Mouse (Mus musculus) hindbrain, embryonic 11.5 days (tissue): ENCODE results near the gene Sgpp1. TPM values are rescaled to one million over a fixed set of nuclear protein-coding genes. Genes with fewer than 3 reads are reported as not detected.
"Not testable (repeated sequence)": the region's sequence is repeated elsewhere in the genome, so short reads cannot be mapped to it uniquely, and the experiment has no call there.

Source experiments
- ATAC-seq: fragments of 200-750 bp; cut with Nextera tagmentation; 2 replicates; pipeline ENCODE4 v1.8.0; 2017; ENCODE audit warnings: mild to moderate bottlenecking, moderate TSS enrichment, moderate library complexity; ENCODE audit not compliant: low FRiP score
- DNase-seq: peaks from one replicate; pipeline ENCODE4 v3.0.0-alpha.2; 2015; ENCODE audit warnings: low spot score
- H3K27ac ChIP-seq: fragments of 300-500 bp; sonication (generic); 2 replicates; pipeline ENCODE4 v1.5.1; 2014; ENCODE audit warnings: mild to moderate bottlenecking, low read depth, low read length
- H3K27me3 ChIP-seq: fragments of 300-500 bp; sonication (generic); 2 replicates; pipeline ENCODE4 v1.6.1; 2014; ENCODE audit warnings: mild to moderate bottlenecking, low read length, moderate library complexity, mixed read lengths; ENCODE audit not compliant: control insufficient read depth, insufficient read depth
- H3K36me3 ChIP-seq: fragments of 300-500 bp; sonication (generic); 2 replicates; pipeline ENCODE4 v1.6.1; 2014; ENCODE audit warnings: mild to moderate bottlenecking, low read length, moderate library complexity, mixed read lengths; ENCODE audit not compliant: control insufficient read depth, insufficient read depth
- H3K4me1 ChIP-seq: fragments of 300-500 bp; sonication (generic); replicated peaks from 2 replicates; pipeline ENCODE4 v1.6.1; 2014; ENCODE audit warnings: low read length, mixed read lengths; ENCODE audit not compliant: control insufficient read depth, insufficient read depth
- H3K4me2 ChIP-seq: fragments of 300-500 bp; sonication (generic); replicated peaks from 2 replicates; pipeline ENCODE4 v1.6.1; 2014; ENCODE audit warnings: mild to moderate bottlenecking, low read depth, low read length
- H3K4me3 ChIP-seq: fragments of 300-500 bp; sonication (generic); 2 replicates; pipeline ENCODE4 v1.5.1; 2014; ENCODE audit warnings: low read depth, low read length
- H3K9ac ChIP-seq: fragments of 300-500 bp; sonication (generic); 2 replicates; pipeline ENCODE4 v1.6.1; 2014; ENCODE audit warnings: low read depth, low read length
- H3K9me3 ChIP-seq: fragments of 300-500 bp; sonication (generic); 2 replicates; pipeline ENCODE4 v1.6.1; 2016; ENCODE audit warnings: low read length; ENCODE audit not compliant: control insufficient read depth
- WGBS: fragments of 180-500 bp; shearing (Covaris S2); extraction: QIAGEN DNeasy Blood & Tissue Kit; methylation state at CpG from one replicate; pipeline ENCODE4 v1.1.7; 2014; 5-methylcytosine and 5-hydroxymethylcytosine counted together
- polyA plus RNA-seq: library from polyadenylated mRNA; unstranded; fragments of >200 nt; fragmentation: Nextera tagmentation; extraction: Ambion mirVana; gene quantifications from 2 replicates; pipeline ENCODE4 v1.2.1, GENCODE M21; 2014

Gene Sgpp1
- polyA plus RNA-seq, 1 experiment from 2014 or later, result 8.1 TPM

DNA sequence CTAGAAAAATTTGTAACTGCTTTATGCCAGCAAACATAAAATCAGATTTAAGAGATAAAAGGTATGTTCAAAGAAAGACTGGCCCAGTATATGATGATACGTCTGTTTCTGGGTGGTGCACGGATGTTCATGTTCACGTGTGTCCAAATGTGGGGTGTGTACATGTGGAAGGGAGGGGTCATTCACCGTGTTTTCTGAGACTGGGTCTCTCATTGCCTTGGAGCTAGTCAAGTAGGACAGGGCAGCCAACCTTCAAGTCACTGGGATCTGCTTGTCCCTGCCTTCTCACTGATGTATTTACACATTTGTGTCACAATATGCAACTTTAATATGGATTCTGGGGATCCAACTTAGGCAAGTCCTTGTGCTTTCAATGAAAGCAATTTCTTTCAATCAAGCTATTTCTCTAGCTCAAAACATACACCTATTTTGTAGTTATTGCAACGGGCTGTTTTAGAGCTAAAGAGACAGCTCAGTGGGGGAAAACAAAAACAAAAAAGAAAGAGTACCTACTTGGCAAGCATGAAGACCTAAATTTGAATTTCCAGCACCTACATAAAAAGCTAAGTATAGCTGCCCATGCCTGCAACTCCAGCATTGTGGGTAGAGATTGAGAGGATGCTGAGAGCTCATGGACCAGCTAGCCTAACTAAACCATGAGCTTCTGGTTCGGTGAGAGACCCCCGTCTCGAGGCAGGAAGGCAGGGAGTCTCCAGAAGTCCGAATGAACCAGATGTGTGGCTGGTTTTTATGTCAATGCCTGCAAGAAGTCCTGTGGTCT is 24.7 kb downstream of the Sgpp1 start:
- Histone ChIP-seq H3K9ac (no peak overlapping the region), H3K4me2 (no peak overlapping the region), H3K27ac (no peak overlapping the region), H3K27me3 (no peaks in the 10 kb centered on the region), H3K36me3 (no peaks in the 10 kb centered on the region), H3K9me3 (no peaks in the 10 kb centered on the region), H3K4me1 (no peaks in the 10 kb centered on the region), H3K4me3 (no peak overlapping the region)
- WGBS, result 86% methylated on average over 9 of the region's 9 CpGs
- no peak for ATAC-seq
- DNase-seq, result no peak

DNA sequence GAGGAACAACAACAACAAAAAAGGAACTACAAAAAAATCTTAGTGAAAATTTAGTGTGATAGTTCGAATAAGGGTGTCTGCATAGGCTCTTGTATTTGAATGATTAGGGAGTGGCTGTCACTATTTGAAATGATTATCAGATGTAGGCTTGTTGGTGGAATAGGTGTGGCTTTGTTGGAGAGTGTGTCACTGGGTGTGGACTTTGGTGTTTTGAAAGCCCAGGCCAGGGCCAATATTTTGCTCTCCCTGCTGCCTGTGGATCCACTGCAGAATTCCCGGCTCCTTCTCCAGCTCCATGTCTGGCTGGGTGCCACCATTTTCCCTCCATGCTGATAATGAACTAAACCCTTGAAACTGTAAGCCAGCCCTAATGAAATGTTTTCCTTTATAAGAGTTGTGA is 26.0 kb downstream of the Sgpp1 start:
- ATAC-seq, result no peak
- no peak overlapping the region for H3K4me2 ChIP-seq
- H3K27ac ChIP-seq, result no peak overlapping the region
- H3K36me3 ChIP-seq, result no peaks in the 10 kb centered on the region
- no peaks in the 10 kb centered on the region for H3K4me1 ChIP-seq
- no peak overlapping the region for H3K4me3 ChIP-seq
- WGBS, result 90% methylated on average over 2 of the region's 2 CpGs
- no peak overlapping the region for H3K9ac ChIP-seq
- no peak for DNase-seq
- no peaks in the 10 kb centered on the region for H3K9me3 ChIP-seq
- H3K27me3 ChIP-seq, result no peaks in the 10 kb centered on the region

DNA sequence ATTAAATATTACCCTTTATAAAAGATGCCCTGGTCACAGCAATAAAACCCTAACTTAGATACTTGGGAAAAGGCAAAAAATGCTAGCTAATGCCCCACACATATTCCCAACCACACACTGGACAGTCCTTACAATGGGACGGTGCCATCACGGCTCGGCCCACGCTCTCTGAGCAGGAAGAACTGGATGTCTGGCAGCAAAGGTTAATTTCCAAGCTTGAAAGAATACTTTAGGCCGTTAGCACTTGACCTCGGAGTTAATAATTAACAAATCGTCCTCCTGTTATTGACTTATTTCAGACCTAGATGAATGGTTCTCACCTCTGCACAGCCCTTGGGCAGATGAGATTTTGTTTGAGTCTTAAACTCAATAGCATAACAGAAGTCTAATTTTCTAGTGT is 28.9 kb downstream of the Sgpp1 start:
- no peaks in the 10 kb centered on the region for H3K27me3 ChIP-seq
- H3K9ac ChIP-seq, result no peak overlapping the region
- no peaks in the 10 kb centered on the region for H3K4me1 ChIP-seq
- WGBS, result 77% methylated on average over 7 of the region's 7 CpGs
- H3K9me3 ChIP-seq, result no peaks in the 10 kb centered on the region
- no peak overlapping the region for H3K4me2 ChIP-seq
- H3K4me3 ChIP-seq, result no peak overlapping the region
- ATAC-seq, result no peak
- no peak overlapping the region for H3K27ac ChIP-seq
- no peaks in the 10 kb centered on the region for H3K36me3 ChIP-seq
- no peak for DNase-seq

DNA sequence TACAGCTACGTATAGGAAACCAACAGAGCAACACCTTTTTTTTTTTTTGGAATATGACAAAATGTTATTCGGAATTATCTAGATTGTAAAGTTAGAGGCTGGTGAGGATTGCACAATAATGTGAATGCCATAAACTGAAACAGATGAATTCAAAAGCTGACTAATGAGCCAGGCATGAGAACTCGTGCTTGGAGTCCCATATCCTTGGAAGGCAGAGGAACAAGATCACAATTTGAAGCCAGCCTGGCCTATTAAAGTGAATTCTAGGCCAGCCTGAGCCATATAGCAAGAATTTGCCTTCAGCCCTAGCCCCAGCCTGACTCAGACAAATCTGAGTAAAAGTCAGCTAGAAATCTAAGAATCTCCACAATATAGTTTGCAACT is 32.8 kb downstream of the Sgpp1 start:
- H3K4me1 ChIP-seq, result no peaks in the 10 kb centered on the region
- no peaks in the 10 kb centered on the region for H3K27me3 ChIP-seq
- H3K9ac ChIP-seq, result no peak overlapping the region
- H3K27ac ChIP-seq, result no peak overlapping the region
- ATAC-seq, result no peak
- no peaks in the 10 kb centered on the region for H3K36me3 ChIP-seq
- H3K4me3 ChIP-seq, result no peak overlapping the region
- no peak overlapping the region for H3K4me2 ChIP-seq
- H3K9me3 ChIP-seq, result no peaks in the 10 kb centered on the region
- no peak for DNase-seq
- WGBS, result 92% methylated on average over 3 of the region's 3 CpGs

DNA sequence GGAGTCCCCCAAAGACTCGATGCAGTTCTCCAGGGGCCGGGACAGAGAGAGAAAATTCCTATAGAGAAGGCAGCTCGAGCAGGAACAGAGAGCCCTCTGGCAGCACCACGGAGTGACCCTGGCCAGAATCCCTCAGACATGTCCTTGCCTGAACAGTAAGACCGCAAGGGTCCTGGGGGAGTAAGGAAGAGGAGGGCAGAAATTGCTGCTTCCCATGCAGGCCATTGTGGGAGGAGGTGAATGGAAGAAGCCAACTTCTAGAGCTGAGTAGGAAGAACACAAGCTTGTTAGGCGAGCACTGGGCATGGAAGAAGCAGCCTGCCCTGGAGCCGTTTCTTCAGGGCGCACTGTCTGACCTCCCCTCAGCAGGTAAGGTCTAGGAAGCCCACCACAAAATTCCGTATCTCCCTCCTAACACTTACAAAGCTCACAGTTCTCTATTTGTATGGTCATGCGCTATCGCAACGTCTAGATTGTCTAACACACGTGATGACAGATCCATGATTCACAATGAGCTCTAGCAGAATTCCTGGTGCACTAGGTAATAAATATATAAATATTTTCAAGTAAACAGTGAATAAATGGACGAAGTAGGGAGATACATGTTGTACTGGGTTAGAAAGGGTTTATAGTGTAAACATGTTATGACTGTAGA is 33.3 kb downstream of the Sgpp1 start:
- Histone ChIP-seq H3K9ac (no peak overlapping the region), H3K27ac (no peak overlapping the region), H3K36me3 (no peaks in the 10 kb centered on the region), H3K4me1 (no peaks in the 10 kb centered on the region), H3K27me3 (no peaks in the 10 kb centered on the region), H3K4me2 (peak overlapping the region; percentile 19; the same call in 1 of the 2 replicates), H3K4me3 (no peak overlapping the region), H3K9me3 (no peaks in the 10 kb centered on the region)
- 75% methylated on average over 14 of the region's 14 CpGs for WGBS
- ATAC-seq (no peak), DNase-seq (peak; percentile 8)

DNA sequence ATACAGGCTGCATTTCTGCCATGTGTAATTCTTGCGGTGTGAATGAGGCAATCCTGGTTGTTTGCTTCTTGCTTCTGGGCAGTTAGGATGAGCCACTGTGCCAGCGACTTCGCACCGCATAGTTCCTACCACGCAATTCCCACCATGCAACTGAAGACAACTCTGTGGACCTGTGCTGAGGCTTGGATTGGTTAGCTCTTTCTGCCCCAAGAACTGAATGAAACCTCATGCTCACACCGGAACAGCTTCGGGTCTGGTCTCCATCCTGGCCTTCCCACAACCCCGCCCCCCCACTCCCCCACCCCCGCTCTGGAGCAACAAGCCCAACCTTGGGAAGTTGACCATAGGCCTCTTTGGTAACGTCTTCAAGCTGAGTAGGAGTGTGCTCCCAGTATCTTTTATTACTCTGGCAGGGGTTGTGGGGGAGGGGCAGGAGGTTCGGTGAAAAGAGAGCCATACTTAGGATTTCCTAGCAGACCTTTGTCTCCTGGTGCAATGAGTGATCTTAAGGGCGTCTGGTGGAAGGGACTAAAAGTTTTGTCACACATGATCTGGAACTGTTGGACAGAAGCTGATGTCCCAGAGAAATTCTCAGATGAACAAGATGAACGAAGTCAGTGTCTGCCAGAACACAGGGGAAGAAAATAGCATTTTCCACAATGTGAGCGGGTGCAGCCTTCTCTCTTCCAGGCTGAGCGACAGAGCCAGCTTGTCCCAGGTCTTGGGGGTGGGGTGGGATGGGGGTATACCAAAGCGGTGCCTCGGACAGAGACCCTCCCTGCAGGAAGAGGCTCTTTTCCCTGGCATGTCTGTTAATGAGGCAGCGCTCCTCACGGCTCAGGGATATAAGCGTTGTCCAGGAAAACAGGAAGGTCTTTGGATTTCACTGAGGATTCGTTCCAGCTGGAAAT is 34.1 kb downstream of the Sgpp1 start:
- DNase-seq, result peak; percentile 48
- Histone ChIP-seq H3K9ac (no peak overlapping the region), H3K36me3 (no peaks in the 10 kb centered on the region), H3K27ac (no peak overlapping the region), H3K4me3 (no peak overlapping the region), H3K9me3 (no peaks in the 10 kb centered on the region), H3K4me2 (peak overlapping the region; percentile 19), H3K4me1 (no peaks in the 10 kb centered on the region), H3K27me3 (no peaks in the 10 kb centered on the region)
- no peak for ATAC-seq
- WGBS, result 49% methylated on average over 21 of the region's 21 CpGs

DNA sequence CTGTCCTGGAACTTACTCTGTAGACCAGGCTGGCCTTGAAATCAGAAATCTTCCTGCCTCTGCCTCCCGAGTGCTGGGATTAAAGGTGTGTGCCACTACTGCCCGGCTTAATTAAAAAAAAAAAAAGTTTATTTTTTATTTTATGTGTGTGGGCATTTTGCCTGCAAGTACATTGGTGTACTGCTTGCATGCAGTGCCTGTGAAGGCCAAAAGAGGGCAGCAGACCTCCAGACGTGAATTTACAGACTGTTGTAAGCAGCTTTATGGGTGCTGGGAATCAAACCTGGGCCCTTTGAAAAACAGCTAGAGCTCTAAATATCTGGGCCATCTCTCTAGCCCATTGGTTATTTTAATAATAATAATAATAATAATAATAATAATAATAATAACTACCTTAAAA is 36.8 kb downstream of the Sgpp1 start:
- no peak overlapping the region for H3K9ac ChIP-seq
- no peak overlapping the region for H3K4me2 ChIP-seq
- no peak overlapping the region for H3K27ac ChIP-seq
- H3K9me3 ChIP-seq, result no peaks in the 10 kb centered on the region
- no peak for ATAC-seq
- H3K4me1 ChIP-seq, result no peaks in the 10 kb centered on the region
- H3K27me3 ChIP-seq, result no peaks in the 10 kb centered on the region
- H3K4me3 ChIP-seq, result no peak overlapping the region
- WGBS, result 94% methylated on average over 3 of the region's 3 CpGs
- H3K36me3 ChIP-seq, result no peaks in the 10 kb centered on the region
- no peak for DNase-seq

DNA sequence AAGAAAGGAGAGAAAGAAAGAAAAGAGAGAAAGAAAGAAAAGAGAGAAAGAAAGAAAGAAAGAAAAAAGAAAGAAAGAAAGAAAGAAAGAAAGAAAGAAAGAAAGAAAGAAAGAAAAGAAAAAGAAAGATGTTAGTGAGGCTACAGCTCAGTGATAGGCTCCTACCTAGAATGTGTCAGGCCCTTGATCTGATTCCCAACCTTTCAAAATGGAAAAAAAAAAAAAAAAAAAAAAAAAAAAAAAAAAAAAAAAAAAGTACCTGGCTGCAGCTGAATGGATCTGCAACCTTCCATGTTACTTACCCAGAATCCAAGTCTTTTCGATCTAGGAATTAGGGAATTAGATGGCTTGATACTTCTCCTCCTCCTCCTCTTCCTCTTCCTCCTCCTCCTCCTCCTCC is 39.7 kb downstream of the Sgpp1 start:
- ATAC-seq, H3K4me2 ChIP-seq, H3K27ac ChIP-seq, H3K9ac ChIP-seq, H3K4me1 ChIP-seq, H3K9me3 ChIP-seq, H3K4me3 ChIP-seq, DNase-seq, H3K27me3 ChIP-seq, H3K36me3 ChIP-seq: not testable (repeated sequence)
- WGBS, result 89% methylated on average over 1 of the region's 1 CpGs
